Mouse (Mus musculus): ENCODE data around the gene Dmgdh. TPM values are rescaled to one million over a fixed set of nuclear protein-coding genes. Genes with fewer than 3 reads are reported as not detected.

Gene Dmgdh
- polyA plus RNA-seq, 1 experiment from 2014 or later = 0.27 TPM

DNA sequence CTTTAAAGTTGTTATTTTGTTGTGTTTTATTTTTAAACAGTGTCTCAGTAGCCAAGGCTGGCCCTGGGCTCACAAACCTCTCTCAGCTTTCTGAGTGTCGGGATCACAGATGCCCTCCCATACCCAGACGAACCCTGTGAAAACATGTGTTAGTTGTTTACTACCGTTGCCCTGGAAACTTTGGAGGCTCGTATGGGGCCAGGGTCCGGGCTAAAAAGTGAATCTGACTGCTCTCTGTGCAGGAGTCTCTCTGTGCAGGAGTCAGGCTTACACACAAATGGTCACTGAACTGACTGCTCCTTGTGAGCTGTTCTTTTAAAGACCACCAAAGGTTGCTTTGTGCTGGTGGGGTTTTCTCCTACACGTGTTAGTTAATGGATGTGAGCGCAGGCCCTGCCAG is 42.9 kb downstream of the Dmgdh start:
- Histone ChIP-seq H3K9me3 (no peaks in the 10 kb centered on the region), H3K4me1 (replicated peaks) (0 out of 2 replicates have a peak, but pooled peaks cover 4% of the 10 kb centered on the region), H3K36me3 (no peaks in the 10 kb centered on the region), H3K27ac (no peak overlapping the region), H3K27me3 (ENCODE audit: insufficient read depth, poor library complexity, severe bottlenecking) (no peaks in the 10 kb centered on the region), H3K4me3 (no peak overlapping the region)
- peak; percentile 9 for DNase-seq (ENCODE audit: low spot score)
- 57% methylated on average over 7 of the region's 7 CpGs for WGBS

DNA sequence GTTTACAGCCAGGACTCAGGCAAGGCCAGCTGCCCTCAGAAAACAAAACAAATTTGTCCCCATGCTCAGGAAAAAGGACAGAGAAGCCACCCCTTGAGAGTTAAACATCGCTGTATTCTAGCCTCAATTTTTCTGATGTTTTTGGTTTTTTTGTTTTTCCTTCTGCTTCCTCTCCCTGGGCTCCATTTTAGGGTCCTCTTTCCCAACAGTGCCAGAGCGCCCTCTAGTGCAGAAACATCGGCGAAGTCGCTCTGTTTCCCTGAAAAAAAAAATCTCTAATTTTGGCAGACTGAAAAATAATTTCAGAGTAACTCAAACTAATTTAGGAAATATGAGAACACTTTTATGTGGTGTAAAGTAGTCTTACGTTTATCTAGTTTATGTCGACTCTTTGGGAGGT is 44.7 kb downstream of the Dmgdh start:
- H3K9me3 ChIP-seq = no peaks in the 10 kb centered on the region
- H3K36me3 ChIP-seq = no peaks in the 10 kb centered on the region
- no peaks in the 10 kb centered on the region for H3K27me3 ChIP-seq (ENCODE audit: insufficient read depth, poor library complexity, severe bottlenecking)
- no peak overlapping the region for H3K4me3 ChIP-seq
- H3K4me1 ChIP-seq (replicated peaks) = 0 out of 2 replicates have a peak, but pooled peaks cover 4% of the 10 kb centered on the region
- H3K27ac ChIP-seq = peak overlapping the region; percentile 59; the same call in 1 of the 2 replicates
- peak; percentile 65 for DNase-seq (ENCODE audit: low spot score)
- WGBS = 6% methylated on average over 7 of the region's 7 CpGs

GRCm38 (mm10) chr13:93721916-93722315 is 47.7 kb downstream of the Dmgdh start:
- Histone ChIP-seq H3K4me3 (no peak overlapping the region), H3K9me3 (no peaks in the 10 kb centered on the region), H3K4me1 (replicated peaks) (0 out of 2 replicates have a peak, but pooled peaks cover 4% of the 10 kb centered on the region), H3K27me3 (ENCODE audit: insufficient read depth, poor library complexity, severe bottlenecking) (no peaks in the 10 kb centered on the region), H3K36me3 (no peaks in the 10 kb centered on the region), H3K27ac (no peak overlapping the region)
- WGBS = 89% methylated on average over 4 of the region's 4 CpGs
- no peak for DNase-seq (ENCODE audit: low spot score)

DNA sequence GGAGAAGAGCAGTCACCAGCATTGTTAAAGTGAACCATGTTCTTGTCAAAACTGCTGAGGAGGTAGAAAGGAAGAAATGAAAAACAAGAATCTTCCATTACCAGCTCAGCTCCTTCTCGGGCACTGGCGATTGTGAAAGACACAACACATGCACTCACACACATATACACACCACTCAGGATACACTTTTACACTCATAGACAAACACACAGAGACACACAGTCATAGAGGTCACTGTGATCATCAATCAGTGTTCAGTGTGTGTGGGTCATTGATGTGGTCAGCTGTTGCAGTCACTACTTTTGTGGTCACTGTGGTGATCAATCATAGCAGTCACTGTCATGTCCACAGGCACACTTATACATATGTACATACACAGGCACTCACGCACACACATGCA is 49.2 kb downstream of the Dmgdh start:
- 82% methylated on average over 3 of the region's 3 CpGs for WGBS
- no peaks in the 10 kb centered on the region for H3K36me3 ChIP-seq
- H3K27ac ChIP-seq = no peak overlapping the region
- no peaks in the 10 kb centered on the region for H3K27me3 ChIP-seq (ENCODE audit: insufficient read depth, poor library complexity, severe bottlenecking)
- no peak overlapping the region for H3K4me3 ChIP-seq
- no peaks in the 10 kb centered on the region for H3K9me3 ChIP-seq
- DNase-seq (ENCODE audit: low spot score) = no peak
- no peaks in the 10 kb centered on the region for H3K4me1 ChIP-seq (replicated peaks)

DNA sequence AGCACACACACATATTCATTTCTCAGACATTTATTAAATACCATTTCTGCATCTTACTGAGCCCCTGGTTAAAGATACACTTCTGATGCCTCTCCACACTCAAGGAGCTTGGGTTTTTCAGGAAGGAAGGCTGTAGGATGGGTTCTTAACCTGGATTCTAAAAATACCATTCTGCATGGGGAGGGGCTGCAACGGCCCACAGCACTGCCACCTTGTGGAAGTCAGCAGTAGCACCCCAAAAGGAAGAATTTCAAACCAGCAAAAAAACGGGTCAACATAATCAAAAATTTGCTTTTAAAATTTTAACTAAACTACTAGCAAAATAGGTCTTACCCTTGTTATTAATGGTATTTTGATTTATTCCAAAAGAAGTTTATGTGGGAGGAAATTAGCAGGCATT is 50.0 kb downstream of the Dmgdh start:
- Histone ChIP-seq H3K9me3 (no peaks in the 10 kb centered on the region), H3K4me1 (replicated peaks) (no peaks in the 10 kb centered on the region), H3K27me3 (ENCODE audit: insufficient read depth, poor library complexity, severe bottlenecking) (no peaks in the 10 kb centered on the region), H3K27ac (no peak overlapping the region), H3K36me3 (no peaks in the 10 kb centered on the region), H3K4me3 (no peak overlapping the region)
- 38% methylated on average over 2 of the region's 2 CpGs for WGBS
- no peak for DNase-seq (ENCODE audit: low spot score)

GRCm38 (mm10) chr13:93735131-93735636 is 61.0 kb downstream of the Dmgdh start:
- Histone ChIP-seq H3K4me1 (replicated peaks) (no peaks in the 10 kb centered on the region), H3K36me3 (no peaks in the 10 kb centered on the region), H3K27me3 (ENCODE audit: insufficient read depth, poor library complexity, severe bottlenecking) (no peaks in the 10 kb centered on the region), H3K27ac (no peak overlapping the region), H3K4me3 (no peak overlapping the region), H3K9me3 (no peaks in the 10 kb centered on the region)
- whole genome bisulfite sequencing = 88% methylated on average over 5 of the region's 5 CpGs
- no peak for DNase-seq (ENCODE audit: low spot score)

DNA sequence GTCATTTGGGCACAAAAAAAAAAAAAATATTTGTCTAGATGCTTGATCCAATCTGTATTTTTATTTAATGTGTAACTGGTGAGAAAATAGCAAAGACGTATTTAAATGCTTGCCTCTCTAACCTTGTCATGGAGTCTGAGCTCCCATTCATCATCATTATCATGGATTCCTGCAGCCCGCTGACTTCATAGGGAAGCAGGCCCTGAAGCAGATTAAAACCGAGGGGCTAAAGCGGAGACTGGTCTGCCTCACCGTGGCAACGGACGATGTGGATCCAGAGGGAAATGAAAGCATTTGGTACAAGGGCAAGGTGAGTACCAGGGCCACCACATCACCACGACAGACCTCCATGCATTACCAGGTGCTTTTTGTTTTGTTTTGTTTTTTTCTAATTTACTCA is 69.9 kb downstream of the Dmgdh start:
- 55% methylated on average over 8 of the region's 8 CpGs for WGBS
- no peak for DNase-seq (ENCODE audit: low spot score)
- Histone ChIP-seq H3K4me3 (no peak overlapping the region), H3K36me3 (no peaks in the 10 kb centered on the region), H3K27me3 (ENCODE audit: insufficient read depth, poor library complexity, severe bottlenecking) (no peaks in the 10 kb centered on the region), H3K27ac (no peak overlapping the region), H3K9me3 (no peaks in the 10 kb centered on the region), H3K4me1 (replicated peaks) (no peaks in the 10 kb centered on the region)

- H3K36me3 ChIP-seq = no peaks in the 10 kb centered on the region
- H3K9me3 ChIP-seq = no peaks in the 10 kb centered on the region
- 54% methylated on average over 14 of the region's 14 CpGs for WGBS
- 0 out of 2 replicates have a peak overlapping the region, but pooled peaks have one; percentile 1 for H3K4me3 ChIP-seq
- peak overlapping the region; percentile 76 for H3K27ac ChIP-seq
- peak; percentile 41 for DNase-seq (ENCODE audit: low spot score)
- peaks cover 28% of the 10 kb centered on the region for H3K4me1 ChIP-seq (replicated peaks)
- no peaks in the 10 kb centered on the region for H3K27me3 ChIP-seq (ENCODE audit: insufficient read depth, poor library complexity, severe bottlenecking)
These were observed 78.6 kb downstream of the Dmgdh start for GRCm38 (mm10) chr13:93752597-93753400.

- H3K36me3 ChIP-seq = no peaks in the 10 kb centered on the region
- peaks cover 38% of the 10 kb centered on the region for H3K4me1 ChIP-seq (replicated peaks)
- H3K9me3 ChIP-seq = no peaks in the 10 kb centered on the region
- no peak overlapping the region for H3K27ac ChIP-seq
- DNase-seq (ENCODE audit: low spot score) = no peak
- H3K27me3 ChIP-seq (ENCODE audit: insufficient read depth, poor library complexity, severe bottlenecking) = no peaks in the 10 kb centered on the region
- WGBS = 90% methylated on average over 4 of the region's 4 CpGs
- H3K4me3 ChIP-seq = no peak overlapping the region
These were observed 80.9 kb downstream of the Dmgdh start for GRCm38 (mm10) chr13:93755084-93755483.

DNA sequence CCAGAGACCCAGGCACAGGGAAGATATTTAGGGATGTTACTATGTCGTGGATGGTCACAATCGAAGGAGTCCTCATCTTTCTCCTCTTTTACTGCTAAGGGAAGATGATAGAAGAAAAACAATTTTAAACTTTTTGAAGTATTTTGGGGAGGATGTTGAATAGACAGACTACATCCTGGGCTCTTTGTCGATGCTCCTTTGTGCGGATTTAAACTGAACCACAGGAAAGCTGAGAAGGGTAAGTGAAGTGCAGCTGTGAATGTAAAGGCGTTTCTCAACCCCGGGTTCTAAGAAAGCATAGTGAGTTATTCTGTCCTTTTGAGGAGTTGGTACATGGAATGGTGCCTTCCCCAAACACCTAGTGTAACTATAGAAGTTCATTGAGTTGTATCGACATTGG is 82.4 kb downstream of the Dmgdh start:
- Histone ChIP-seq H3K36me3 (no peaks in the 10 kb centered on the region), H3K9me3 (no peaks in the 10 kb centered on the region), H3K27ac (no peak overlapping the region), H3K27me3 (ENCODE audit: insufficient read depth, poor library complexity, severe bottlenecking) (no peaks in the 10 kb centered on the region), H3K4me1 (replicated peaks) (peaks cover 38% of the 10 kb centered on the region), H3K4me3 (no peak overlapping the region)
- WGBS = 88% methylated on average over 7 of the region's 7 CpGs
- DNase-seq (ENCODE audit: low spot score) = no peak

GRCm38 (mm10) chr13:93757514-93757913 is 83.3 kb downstream of the Dmgdh start:
- H3K36me3 ChIP-seq = no peaks in the 10 kb centered on the region
- H3K9me3 ChIP-seq = no peaks in the 10 kb centered on the region
- H3K27me3 ChIP-seq (ENCODE audit: insufficient read depth, poor library complexity, severe bottlenecking) = no peaks in the 10 kb centered on the region
- H3K27ac ChIP-seq = no peak overlapping the region
- no peak overlapping the region for H3K4me3 ChIP-seq
- 85% methylated on average over 6 of the region's 6 CpGs for WGBS
- no peak for DNase-seq (ENCODE audit: low spot score)
- peaks cover 33% of the 10 kb centered on the region for H3K4me1 ChIP-seq (replicated peaks)

GRCm38 (mm10) chr13:93758149-93758898 is 84.1 kb downstream of the Dmgdh start:
- peaks cover 25% of the 10 kb centered on the region for H3K4me1 ChIP-seq (replicated peaks)
- peak overlapping the region; percentile 45; the same call in 1 of the 2 replicates for H3K27ac ChIP-seq
- WGBS = 55% methylated on average over 14 of the region's 14 CpGs
- no peaks in the 10 kb centered on the region for H3K27me3 ChIP-seq (ENCODE audit: insufficient read depth, poor library complexity, severe bottlenecking)
- no peak for DNase-seq (ENCODE audit: low spot score)
- no peak overlapping the region for H3K4me3 ChIP-seq
- no peaks in the 10 kb centered on the region for H3K36me3 ChIP-seq
- H3K9me3 ChIP-seq = no peaks in the 10 kb centered on the region

- H3K4me3 ChIP-seq = no peak overlapping the region
- H3K9me3 ChIP-seq = no peaks in the 10 kb centered on the region
- WGBS = 97% methylated on average over 8 of the region's 8 CpGs
- H3K27ac ChIP-seq = no peak overlapping the region
- no peak for DNase-seq (ENCODE audit: low spot score)
- H3K27me3 ChIP-seq (ENCODE audit: insufficient read depth, poor library complexity, severe bottlenecking) = no peaks in the 10 kb centered on the region
- H3K4me1 ChIP-seq (replicated peaks) = peaks cover 13% of the 10 kb centered on the region
- H3K36me3 ChIP-seq = no peaks in the 10 kb centered on the region
These were observed 87.6 kb downstream of the Dmgdh start for GRCm38 (mm10) chr13:93761831-93762230.

Data from hindbrain, embryonic 10.5 days (tissue).